Mouse (Mus musculus) intestine, embryonic 15.5 days (tissue): ENCODE results near the gene Ctps. TPM values are rescaled to one million over a fixed set of nuclear protein-coding genes. Genes with fewer than 3 reads are reported as not detected.

Experiments used
- ATAC-seq: fragments of 200-750 bp; cut with Nextera tagmentation; 2 replicates; pipeline ENCODE4 v1.8.0; 2017; ENCODE audit warnings: moderate TSS enrichment, moderate library complexity
- H3K27ac ChIP-seq: fragments of 300-500 bp; sonication (generic); 2 replicates; pipeline ENCODE4 v1.5.1; 2015; ENCODE audit warnings: mild to moderate bottlenecking, inconsistent platforms
- H3K27me3 ChIP-seq: fragments of 300-500 bp; sonication (generic); replicated peaks from 2 replicates; pipeline ENCODE4 v1.6.1; 2015; ENCODE audit warnings: inconsistent platforms
- H3K36me3 ChIP-seq: fragments of 300-500 bp; sonication (generic); 2 replicates; pipeline ENCODE4 v1.6.1; 2015; ENCODE audit warnings: inconsistent platforms
- H3K4me1 ChIP-seq: fragments of 300-500 bp; sonication (generic); replicated peaks from 2 replicates; pipeline ENCODE4 v1.6.1; 2015; ENCODE audit warnings: inconsistent platforms
- H3K4me2 ChIP-seq: fragments of 300-500 bp; sonication (generic); replicated peaks from 2 replicates; pipeline ENCODE4 v1.6.1; 2015; ENCODE audit warnings: mild to moderate bottlenecking, inconsistent platforms
- H3K4me3 ChIP-seq: fragments of 300-500 bp; sonication (generic); replicated peaks from 2 replicates; pipeline ENCODE4 v1.5.1; 2015; ENCODE audit warnings: inconsistent platforms
- H3K9ac ChIP-seq: fragments of 300-500 bp; sonication (generic); 2 replicates; pipeline ENCODE4 v1.6.1; 2015; ENCODE audit warnings: inconsistent platforms
- H3K9me3 ChIP-seq: fragments of 300-500 bp; sonication (generic); 2 replicates; pipeline ENCODE4 v1.6.1; 2016; ENCODE audit warnings: inconsistent platforms
- WGBS: fragments of 180-500 bp; shearing (Covaris S2); methylation state at CpG from one replicate; pipeline ENCODE4 v1.1.7; 2015; 5-methylcytosine and 5-hydroxymethylcytosine counted together
- polyA plus RNA-seq: library from polyadenylated mRNA; unstranded; fragments of >200 nt; fragmentation: Nextera tagmentation; extraction: Ambion mirVana; gene quantifications from 2 replicates; pipeline ENCODE4 v1.2.1, GENCODE M21; 2015

The Ctps gene
- 68.1 and 72.6 TPM in 2 replicates for polyA plus RNA-seq

DNA sequence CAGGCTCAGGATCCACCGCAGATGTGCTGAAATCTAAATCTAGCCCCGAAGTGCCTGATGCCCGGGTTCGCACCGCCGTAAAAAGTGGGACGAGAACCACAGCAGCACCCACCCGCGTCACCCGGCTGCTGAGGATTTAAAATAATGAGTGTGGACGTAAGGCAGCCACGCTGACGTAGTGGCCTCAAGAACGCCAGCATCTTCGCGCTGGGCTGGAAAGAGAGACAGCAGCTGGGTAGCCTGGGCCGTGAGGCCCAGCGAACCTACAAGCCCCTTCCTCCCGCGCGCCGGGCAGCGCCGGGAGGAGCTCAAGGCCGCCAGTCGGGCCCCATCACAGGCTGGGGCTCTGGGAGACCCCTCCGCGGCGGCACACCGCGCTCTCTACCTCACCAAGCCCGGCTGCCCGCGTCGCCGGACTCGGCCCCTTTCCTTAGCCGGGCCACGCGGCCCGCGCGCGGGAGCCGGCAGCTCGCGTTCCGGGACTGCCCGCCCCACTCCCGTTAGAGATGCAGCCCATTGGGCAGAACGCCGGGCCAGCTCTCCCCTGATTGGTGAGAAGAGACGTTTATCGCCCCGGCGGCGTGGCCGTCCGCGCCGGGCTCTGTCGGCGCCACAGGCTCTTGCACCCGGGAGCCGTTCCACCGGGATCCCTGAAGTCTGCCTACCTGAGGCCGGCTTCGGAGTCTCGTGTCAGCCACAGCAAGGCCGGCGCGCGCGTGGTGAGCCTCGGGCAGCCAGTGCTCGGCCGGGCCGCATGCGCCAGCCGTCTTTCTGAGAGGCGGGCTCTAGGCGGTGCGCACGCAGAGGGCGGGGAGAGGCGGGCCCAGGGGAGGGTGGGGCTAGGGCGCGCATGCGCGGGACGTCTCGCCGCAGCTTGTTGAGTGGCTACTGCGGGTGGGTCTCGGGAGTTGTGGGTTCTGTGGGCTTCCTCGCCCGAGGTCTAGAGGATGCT lies at the start of gene Ctps:
Gene Ctps (minus strand): TSS at position 791 of the 952 bp plus-strand sequence.
- Histone ChIP-seq H3K9ac (peak within 1 kb of the TSS; percentile 89), H3K4me1 (peaks cover 23% of the 10 kb centered on the region), H3K9me3 (no peaks in the 10 kb centered on the region), H3K27ac (peak within 1 kb of the TSS; percentile 92), H3K4me2 (peak within 1 kb of the TSS; percentile 89), H3K27me3 (no peaks in the 10 kb centered on the region), H3K4me3 (peak within 1 kb of the TSS; percentile 93), H3K36me3 (peaks cover 1% of the 10 kb centered on the region; the same call in 1 of the 2 replicates)
- WGBS, result under 1% methylated on average over 96 of the region's 97 CpGs
- peak; percentile 98 for ATAC-seq

DNA sequence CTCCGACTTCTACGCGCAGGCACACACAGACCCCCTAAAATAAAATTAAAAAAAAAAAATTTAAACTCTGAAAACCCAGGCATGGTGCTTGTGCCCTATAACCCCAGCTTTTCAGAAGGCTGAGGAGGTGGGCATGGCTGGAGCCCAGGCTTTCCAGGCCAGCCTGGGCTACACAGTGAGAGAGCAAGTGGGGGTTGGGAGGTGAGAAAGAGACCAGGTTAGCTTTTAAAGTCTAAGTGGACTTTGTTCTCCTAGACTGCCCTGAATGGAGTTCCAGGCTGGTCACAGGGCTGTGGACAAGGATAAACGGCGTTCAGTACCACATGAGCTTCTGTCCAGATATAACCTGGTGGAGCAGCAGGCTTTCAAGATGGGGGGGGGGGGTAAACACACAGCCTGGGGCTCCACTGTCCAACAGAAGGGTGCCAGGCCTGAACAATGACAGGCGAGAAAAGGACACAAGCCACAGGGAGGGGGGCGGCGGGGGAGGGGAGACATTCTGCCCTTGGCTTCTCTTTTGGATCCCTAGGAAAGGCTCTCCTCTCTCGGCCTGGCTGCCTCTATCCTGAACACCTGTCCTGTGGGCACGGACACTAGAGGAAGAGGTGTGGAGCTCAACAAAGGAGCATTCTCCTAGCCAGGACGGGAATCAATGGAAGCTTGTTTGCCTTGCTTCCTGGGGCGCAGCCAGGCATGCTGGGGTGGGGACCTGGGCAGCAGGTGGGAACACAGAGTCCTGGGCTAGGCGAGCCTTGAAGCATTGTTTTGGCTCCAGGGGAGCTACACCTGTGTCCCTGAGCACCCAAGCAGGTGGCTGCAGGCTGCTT lies 46.3 kb upstream of the Ctps start:
- no peaks in the 10 kb centered on the region for H3K27me3 ChIP-seq
- peaks cover 6% of the 10 kb centered on the region; the same call in 1 of the 2 replicates for H3K4me1 ChIP-seq
- peak; percentile 80 for ATAC-seq
- WGBS, result 62% methylated on average over 13 of the region's 13 CpGs
- H3K4me2 ChIP-seq, result no peak overlapping the region
- peak overlapping the region; percentile 70 for H3K27ac ChIP-seq
- H3K36me3 ChIP-seq, result no peaks in the 10 kb centered on the region
- no peak overlapping the region for H3K9ac ChIP-seq
- no peak overlapping the region for H3K4me3 ChIP-seq
- H3K9me3 ChIP-seq, result no peaks in the 10 kb centered on the region

DNA sequence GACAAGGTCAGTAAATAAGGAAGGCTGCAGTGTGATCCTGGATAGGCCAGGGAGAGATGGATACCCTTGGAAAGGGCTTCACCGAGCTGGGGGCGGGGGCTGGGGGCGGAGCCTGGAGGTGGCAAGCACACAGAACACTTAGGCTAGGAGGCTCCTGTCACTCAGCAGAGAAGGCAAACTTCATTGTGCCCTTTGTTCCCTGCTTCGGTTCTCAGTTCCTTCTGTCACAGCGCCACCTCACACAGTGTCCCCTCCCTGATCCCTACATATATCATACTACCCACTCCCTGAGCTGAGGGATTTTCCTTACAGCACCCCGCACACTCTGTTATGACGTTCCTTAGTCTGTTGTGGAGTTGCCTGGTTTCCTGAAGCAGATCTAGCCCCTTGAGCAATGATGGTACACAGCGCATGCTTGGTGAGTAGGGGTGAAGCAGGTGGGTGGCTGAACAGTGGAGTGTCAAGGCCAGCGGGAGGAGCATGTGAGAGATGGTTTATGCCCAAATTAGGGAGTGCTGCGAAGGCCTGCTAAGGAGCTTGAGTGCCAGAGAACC lies 45.5 kb upstream of the Ctps start:
- no peaks in the 10 kb centered on the region for H3K9me3 ChIP-seq
- ATAC-seq, result peak; percentile 65
- H3K4me2 ChIP-seq, result 0 out of 2 replicates have a peak overlapping the region, but pooled peaks have one; percentile 14
- H3K27me3 ChIP-seq, result no peaks in the 10 kb centered on the region
- H3K27ac ChIP-seq, result peak overlapping the region; percentile 70
- H3K4me1 ChIP-seq, result peaks cover 6% of the 10 kb centered on the region; the same call in 1 of the 2 replicates
- 17% methylated on average over 10 of the region's 10 CpGs for WGBS
- no peak overlapping the region for H3K4me3 ChIP-seq
- no peaks in the 10 kb centered on the region for H3K36me3 ChIP-seq
- no peak overlapping the region for H3K9ac ChIP-seq

DNA sequence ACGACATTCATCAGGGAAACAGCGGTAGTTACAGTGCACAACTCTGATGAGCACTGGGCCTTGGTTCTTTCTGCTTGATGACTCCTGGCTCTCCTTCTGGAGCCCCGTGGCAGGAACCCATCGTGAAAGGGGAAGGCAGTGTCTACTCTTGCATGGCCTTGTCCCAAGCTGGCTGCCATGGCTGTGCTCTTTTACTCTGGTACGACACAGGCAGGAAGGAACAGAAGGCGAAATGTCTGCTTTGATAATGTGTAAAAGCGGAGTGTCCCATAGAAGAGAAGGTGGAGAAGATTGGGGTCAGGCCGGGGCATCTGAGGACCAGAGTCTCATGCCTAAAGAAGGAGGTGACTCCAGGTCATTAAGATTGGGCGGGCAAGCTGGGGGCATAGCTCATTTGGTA lies 44.6 kb upstream of the Ctps start:
- H3K27me3 ChIP-seq, result no peaks in the 10 kb centered on the region
- H3K9me3 ChIP-seq, result no peaks in the 10 kb centered on the region
- ATAC-seq, result no peak
- WGBS, result 82% methylated on average over 9 of the region's 9 CpGs
- H3K4me2 ChIP-seq, result no peak overlapping the region
- peaks cover 6% of the 10 kb centered on the region; the same call in 1 of the 2 replicates for H3K4me1 ChIP-seq
- H3K36me3 ChIP-seq, result no peaks in the 10 kb centered on the region
- H3K4me3 ChIP-seq, result no peak overlapping the region
- H3K27ac ChIP-seq, result no peak overlapping the region
- H3K9ac ChIP-seq, result no peak overlapping the region

DNA sequence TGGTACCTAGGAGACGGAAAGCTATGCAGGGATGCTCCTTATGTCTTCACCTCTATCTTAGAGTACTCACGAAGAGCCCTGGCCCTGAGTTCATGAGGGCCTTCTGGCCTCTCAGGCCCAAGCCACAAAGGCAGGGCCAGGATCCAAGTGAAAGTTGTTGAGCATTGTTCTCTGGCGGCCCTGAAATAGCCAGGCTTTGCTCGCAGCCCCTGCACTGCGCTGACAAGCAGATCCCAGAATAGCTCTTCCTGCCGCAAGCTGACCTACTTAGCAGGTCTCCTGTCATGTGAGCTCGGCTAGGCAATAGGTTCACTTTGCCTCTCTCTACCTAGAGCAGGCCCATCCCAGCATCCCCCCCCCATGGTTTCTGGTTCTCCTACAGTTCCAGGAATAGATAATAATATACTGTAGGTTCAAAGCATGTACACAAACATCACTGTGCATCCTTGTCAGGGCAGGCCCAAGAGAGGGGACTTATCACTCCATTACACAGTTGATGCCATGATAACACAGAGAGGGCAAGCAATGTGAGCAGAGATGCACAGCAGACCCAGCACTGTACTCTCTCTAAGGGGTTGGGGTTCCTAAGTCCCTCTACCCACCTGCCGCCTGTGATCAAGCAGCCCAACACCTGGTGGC lies 43.7 kb upstream of the Ctps start:
- H3K9ac ChIP-seq, result no peak overlapping the region
- WGBS, result 74% methylated on average over 8 of the region's 8 CpGs

DNA sequence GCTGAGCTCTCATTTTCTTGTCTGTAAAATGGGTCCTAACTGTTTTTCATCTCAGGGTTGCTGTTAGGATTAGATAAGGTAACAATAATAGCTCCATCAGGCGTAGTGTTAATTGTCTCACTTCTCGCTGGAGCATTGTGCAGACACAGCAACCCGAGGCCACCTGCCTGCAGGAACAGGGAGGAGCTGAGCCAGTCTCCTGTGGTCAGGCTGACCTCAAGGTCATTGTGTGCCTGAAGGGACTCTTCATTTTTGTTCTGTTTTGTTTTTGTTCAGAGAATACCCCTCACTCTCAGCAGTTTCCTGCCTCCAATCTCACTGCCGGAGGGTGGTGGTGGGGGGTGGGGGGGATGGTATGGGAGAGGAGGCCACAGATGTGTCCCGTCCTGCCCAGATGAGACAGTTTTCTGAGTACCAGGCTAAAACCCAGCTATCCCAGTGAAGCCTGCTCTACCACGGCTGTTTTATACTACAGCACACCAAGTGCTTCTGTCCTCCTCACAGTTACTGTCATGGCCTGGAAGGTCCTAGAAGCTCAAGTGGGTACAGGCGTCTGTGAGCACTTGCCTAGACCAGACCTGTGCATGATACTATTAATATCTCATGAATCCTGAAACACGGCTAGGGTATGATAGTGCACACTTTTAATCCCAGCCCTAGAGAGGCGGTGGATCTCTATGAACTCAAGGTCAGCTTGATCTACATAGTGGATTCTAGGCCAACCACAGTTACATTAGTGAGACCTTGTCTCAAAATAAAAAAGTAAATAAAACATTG lies 42.4 kb upstream of the Ctps start:
- ATAC-seq, result no peak
- WGBS, result 42% methylated on average over 9 of the region's 9 CpGs
- Histone ChIP-seq H3K9ac (no peak overlapping the region), H3K4me1 (peaks cover 6% of the 10 kb centered on the region; the same call in 1 of the 2 replicates), H3K27me3 (no peaks in the 10 kb centered on the region), H3K9me3 (no peaks in the 10 kb centered on the region), H3K27ac (no peak overlapping the region), H3K4me3 (no peak overlapping the region), H3K4me2 (no peak overlapping the region), H3K36me3 (no peaks in the 10 kb centered on the region)

More for the DNA sequence above, 43.7 kb upstream of the Ctps start:
- Histone ChIP-seq H3K36me3 (no peaks in the 10 kb centered on the region), H3K27me3 (no peaks in the 10 kb centered on the region), H3K27ac (no peak overlapping the region), H3K4me1 (peaks cover 6% of the 10 kb centered on the region; the same call in 1 of the 2 replicates), H3K4me2 (no peak overlapping the region), H3K9me3 (no peaks in the 10 kb centered on the region), H3K4me3 (no peak overlapping the region)
- ATAC-seq, result no peak

DNA sequence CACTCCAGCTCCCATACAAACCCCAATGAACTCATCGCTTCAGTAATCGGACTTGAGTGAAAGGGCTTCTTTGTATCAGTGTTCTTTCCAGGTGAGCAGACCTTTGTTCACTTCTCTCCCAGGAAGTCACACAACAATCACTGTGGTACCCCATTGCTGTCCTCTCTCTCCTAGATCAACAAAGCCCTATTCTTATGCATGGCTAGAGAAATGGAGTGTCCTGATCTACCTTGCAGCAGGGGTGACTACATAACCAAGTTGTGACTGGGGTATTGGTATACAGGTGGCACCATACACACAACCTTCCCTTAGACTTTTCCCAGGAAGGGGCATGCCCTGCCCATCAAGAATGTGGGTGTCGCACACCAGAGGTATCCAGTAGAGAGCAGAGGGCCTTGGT lies 40.9 kb upstream of the Ctps start:
- peaks cover 6% of the 10 kb centered on the region; the same call in 1 of the 2 replicates for H3K4me1 ChIP-seq
- no peak for ATAC-seq
- H3K9me3 ChIP-seq, result no peaks in the 10 kb centered on the region
- H3K4me2 ChIP-seq, result no peak overlapping the region
- no peaks in the 10 kb centered on the region for H3K36me3 ChIP-seq
- 91% methylated on average over 3 of the region's 3 CpGs for WGBS
- H3K27me3 ChIP-seq, result no peaks in the 10 kb centered on the region
- no peak overlapping the region for H3K9ac ChIP-seq
- no peak overlapping the region for H3K27ac ChIP-seq
- no peak overlapping the region for H3K4me3 ChIP-seq

DNA sequence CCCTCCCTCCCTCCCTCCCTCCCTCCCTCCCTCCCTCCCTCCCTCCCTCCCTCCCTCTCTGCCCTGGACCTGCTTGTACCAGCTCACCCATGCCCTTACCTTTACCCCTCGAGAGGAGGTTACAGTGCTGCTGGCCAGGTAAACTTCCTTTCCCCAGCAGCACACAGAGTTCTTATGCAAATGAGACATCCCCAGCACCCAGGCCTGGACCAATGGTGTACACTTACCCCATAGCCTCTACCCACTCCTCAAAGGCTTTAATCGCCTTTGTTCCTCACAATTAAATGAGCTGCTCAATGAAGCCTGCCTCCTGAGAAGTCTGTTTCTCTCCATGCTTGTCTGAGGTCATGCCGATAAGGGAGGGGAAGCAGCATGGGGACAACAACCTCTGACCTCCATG lies 36.9 kb upstream of the Ctps start:
- Histone ChIP-seq H3K36me3 (no peaks in the 10 kb centered on the region), H3K4me2 (no peak overlapping the region), H3K9me3 (no peaks in the 10 kb centered on the region), H3K4me3 (no peak overlapping the region), H3K9ac (no peak overlapping the region), H3K4me1 (no peaks in the 10 kb centered on the region), H3K27ac (no peak overlapping the region), H3K27me3 (no peaks in the 10 kb centered on the region)
- 62% methylated on average over 2 of the region's 3 CpGs for WGBS
- no peak for ATAC-seq

DNA sequence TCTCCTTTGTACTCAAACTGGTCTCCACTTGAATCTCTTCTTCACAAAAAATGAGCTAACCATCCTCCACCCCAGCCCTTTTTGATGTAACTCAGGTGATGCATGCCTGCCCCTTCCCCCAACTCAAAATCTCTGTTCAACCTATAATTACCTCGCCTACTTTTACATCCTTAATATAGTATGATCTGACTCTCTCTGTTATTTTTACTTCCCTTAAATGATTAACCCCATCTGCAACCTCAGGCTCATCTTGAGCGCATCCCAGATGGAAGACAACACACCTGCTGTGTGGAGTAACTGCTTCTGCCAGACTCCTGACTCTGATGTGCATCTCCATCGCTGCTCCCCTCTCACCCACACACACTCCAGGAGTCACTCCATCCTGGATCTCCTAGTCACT lies 32.6 kb upstream of the Ctps start:
- Histone ChIP-seq H3K9ac (no peak overlapping the region), H3K27me3 (no peaks in the 10 kb centered on the region), H3K9me3 (no peaks in the 10 kb centered on the region), H3K36me3 (no peaks in the 10 kb centered on the region), H3K4me3 (no peak overlapping the region), H3K4me1 (no peaks in the 10 kb centered on the region), H3K27ac (no peak overlapping the region), H3K4me2 (no peak overlapping the region)
- ATAC-seq, result no peak
- 77% methylated on average over 3 of the region's 3 CpGs for WGBS

DNA sequence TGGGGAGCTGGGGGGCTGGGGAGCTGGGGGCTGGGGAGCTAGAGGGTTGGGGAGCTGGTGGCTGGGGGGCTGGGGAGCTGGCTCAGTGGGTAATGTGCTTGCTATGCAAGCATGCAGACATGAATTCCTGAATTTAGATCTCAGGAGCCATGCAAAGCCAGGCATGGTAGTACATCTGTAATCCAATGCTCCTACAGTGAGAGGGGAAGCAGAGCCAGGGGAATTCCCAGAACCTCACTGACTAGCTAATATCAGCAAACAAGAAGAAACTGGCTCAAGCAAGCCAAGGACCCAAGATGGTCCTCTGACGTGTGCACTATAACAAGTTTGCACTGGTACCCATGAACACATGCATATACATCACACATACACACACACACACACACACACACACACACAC lies 31.7 kb upstream of the Ctps start:
- H3K4me2 ChIP-seq, result no peak overlapping the region
- H3K27ac ChIP-seq, result no peak overlapping the region
- no peaks in the 10 kb centered on the region for H3K27me3 ChIP-seq
- H3K4me3 ChIP-seq, result no peak overlapping the region
- no peak for ATAC-seq
- no peaks in the 10 kb centered on the region for H3K4me1 ChIP-seq
- no peaks in the 10 kb centered on the region for H3K9me3 ChIP-seq
- WGBS, result 73% methylated on average over 1 of the region's 1 CpGs
- no peaks in the 10 kb centered on the region for H3K36me3 ChIP-seq
- H3K9ac ChIP-seq, result no peak overlapping the region

DNA sequence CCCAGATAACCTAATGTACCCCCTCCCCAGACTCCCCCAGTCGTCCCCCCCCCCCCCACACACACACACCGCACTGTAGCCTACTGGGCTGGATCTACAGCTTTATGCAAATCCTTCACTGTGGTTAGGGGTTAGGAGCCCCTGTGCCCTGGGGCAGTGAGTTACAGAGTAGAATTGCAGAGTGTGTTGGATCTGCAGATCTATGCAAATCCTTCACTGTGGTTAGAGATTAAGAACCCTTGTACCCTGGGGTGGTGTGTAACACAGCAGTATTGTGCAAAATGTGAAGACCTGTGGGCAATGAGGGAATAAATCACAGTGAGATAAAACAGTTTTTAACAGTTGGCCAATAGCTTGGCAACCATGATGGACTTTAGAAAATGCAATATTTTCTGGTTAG lies 28.8 kb upstream of the Ctps start:
- no peak for ATAC-seq
- H3K27ac ChIP-seq, result no peak overlapping the region
- no peaks in the 10 kb centered on the region for H3K27me3 ChIP-seq
- H3K9me3 ChIP-seq, result no peaks in the 10 kb centered on the region
- H3K4me3 ChIP-seq, result no peak overlapping the region
- WGBS, result 23% methylated on average over 2 of the region's 2 CpGs
- H3K4me1 ChIP-seq, result no peaks in the 10 kb centered on the region
- no peaks in the 10 kb centered on the region for H3K36me3 ChIP-seq
- H3K9ac ChIP-seq, result no peak overlapping the region
- no peak overlapping the region for H3K4me2 ChIP-seq
